Comparison of ENCODE assay signal across 9 mouse cellular contexts in the genomic region with DNA sequence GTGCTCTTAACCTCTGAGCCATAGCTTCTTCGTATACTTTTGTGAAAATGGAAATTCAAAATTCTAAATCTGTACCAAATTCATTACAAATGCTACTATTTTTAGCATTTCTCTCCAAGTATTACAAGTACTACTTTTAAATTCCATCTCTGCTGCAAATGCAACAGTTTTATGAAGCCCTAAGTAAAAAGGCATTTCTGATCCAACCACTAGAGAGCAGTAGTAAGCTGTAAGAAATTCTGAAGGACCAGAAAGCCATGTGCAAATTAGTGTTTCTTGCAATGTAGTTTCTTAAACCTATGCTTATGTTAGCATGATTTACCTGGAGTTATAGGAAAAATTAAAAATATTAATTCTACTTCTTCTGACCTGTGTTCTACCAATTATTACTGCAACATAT. TPM values are rescaled to one million over a fixed set of nuclear protein-coding genes. Genes with fewer than 3 reads are reported as not detected.
DNase-seq lines count a peak whose midpoint lies in the region; TF ChIP-seq lines count a peak whose summit lies in the region.
"Had no signal": no experiment of that assay in that cellular context is flagged by ENCODE, and none has a peak within 500 bp of the region (broad histone marks: within the 10 kb centered on the region; RNA-seq: fewer than 3 reads in every experiment).

No protein-coding gene starts in this region.

- H3K27me3 ChIP-seq in E14TG2a.4 (ENCODE audit: insufficient read depth, low read length), result no peaks in the 10 kb centered on the region

- H3K4me3 ChIP-seq in layer of hippocampus, adult 2 months, result no peak overlapping the region
- H3K4me3 ChIP-seq in E14TG2a.4 (replicated peaks; ENCODE audit: low read length), result no peak overlapping the region

- DNase-seq in layer of hippocampus, adult 2 months (ENCODE audit: low spot score in 2 of 2), result peak in 1 of 2 experiments; percentile 18
- no peak for DNase-seq in layer of hippocampus, adult 9-10 months (ENCODE audit: low spot score)
- peak; percentile 56 for DNase-seq in ZHBTc4 (ENCODE audit: low read depth, low spot score)
- peak; percentile 13 for DNase-seq in large intestine, adult 2 months (ENCODE audit: low read depth, low spot score)
- no peak for DNase-seq in layer of hippocampus, postnatal 25 days (ENCODE audit: extremely low spot score in 1 of 2, low spot score in 1 of 2)
- DNase-seq in layer of hippocampus, adult 9-11 months, result no peak
- no peak for DNase-seq in gastrocnemius, adult 8-10 months (ENCODE audit: low spot score in 2 of 2)
- DNase-seq: gastrocnemius, postnatal 36 days had no signal

- no peaks in the 10 kb centered on the region for H3K9me3 ChIP-seq in E14TG2a.4 (ENCODE audit: low read length)

- H3K4me1 ChIP-seq in E14TG2a.4 (replicated peaks; ENCODE audit: low read depth, low read length), result peaks cover 6% of the 10 kb centered on the region; the same call in 1 of the 2 replicates

- H3K36me3 ChIP-seq in E14TG2a.4 (ENCODE audit: insufficient read depth, low read length), result peaks cover 93% of the 10 kb centered on the region

- TF ChIP-seq CTCF in layer of hippocampus, adult 2 months (conservative IDR thresholded peaks at IDR 0.05), result peak; percentile 92
- TF ChIP-seq CTCF in E14TG2a.4 (conservative IDR thresholded peaks at IDR 0.05; ENCODE audit: low read length), result peak; percentile 75

- no peak overlapping the region for H3K27ac ChIP-seq in layer of hippocampus, adult 2 months

- 91% methylated on average over 1 of the region's 1 CpGs for WGBS in large intestine, adult 2 months

RNA-seq across cellular contexts. Expression of a gene that starts 38.9 kb away (rescaled TPM):
- total RNA-seq in layer of hippocampus, adult 2 months (2021), result 10 to 100 TPM; 71.1 to 74.4 TPM
- 1.9 and 3.4 TPM in 2 replicates for polyA plus RNA-seq in large intestine, adult 2 months (2012; rRNA removed)
- total RNA-seq in layer of hippocampus, postnatal 25 days (2021), result 10 to 100 TPM; 59.3 to 70.8 TPM
- 10 to 100 TPM; 20.8 to 27.5 (median 25.5) TPM for total RNA-seq in gastrocnemius, adult 8-10 months (2022)

Comparison
In these comparisons a context has a peak if more than half of its experiments do, and no peak if none do; other contexts are left out.
1. DNase-seq: peak in ZHBTc4 (single experiment) and large intestine, adult 2 months (single experiment); none in layer of hippocampus, adult 9-10 months (single experiment), layer of hippocampus, postnatal 25 days (0 of 2), layer of hippocampus, adult 9-11 months (single experiment) and gastrocnemius, adult 8-10 months (0 of 2).